Mouse (Mus musculus) adrenal gland, adult 8-10 months (tissue): ENCODE results near the gene Atg4a-ps. TPM values are rescaled to one million over a fixed set of nuclear protein-coding genes. Genes with fewer than 3 reads are reported as not detected.

Experiments
- DNase-seq: peaks from one replicate; pipeline ENCODE4 v3.0.0; 2022
- microRNA-seq, 2 experiments: library from miRNA; unstranded; fragments of <30 nt; microRNA quantifications; one replicate each; pipeline ENCODE4 v1.2.0; 2022
- total RNA-seq, 4 experiments: library from RNA; stranded (reverse); gene quantifications; 2 replicates each; pipeline ENCODE4 v1.2.4; 2022

The Atg4a-ps gene
- total RNA-seq, 4 experiments from 2014 or later = 0.18 to 3.2 (median 1.4) TPM

DNA sequence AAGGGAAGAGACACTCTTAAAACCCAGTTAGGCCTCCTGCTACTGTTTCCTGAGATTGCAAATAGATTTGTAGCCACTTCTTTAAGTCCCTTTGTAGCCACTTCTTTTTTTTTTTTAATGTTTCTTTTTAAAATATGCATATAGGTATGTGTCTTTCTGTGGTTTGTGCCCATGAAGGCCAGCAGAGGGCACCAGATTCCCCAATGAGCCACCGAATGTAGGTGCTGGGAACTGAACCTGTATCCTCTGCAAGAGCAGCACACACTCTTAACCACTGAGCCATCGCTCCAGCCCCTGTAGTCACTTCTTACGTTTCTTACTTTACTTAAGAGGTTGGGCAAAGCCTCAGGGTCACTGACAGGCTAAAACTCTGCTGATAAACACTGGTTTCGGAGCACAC lies 19.4 kb downstream of the Atg4a-ps start:
- DNase-seq = no peak

DNA sequence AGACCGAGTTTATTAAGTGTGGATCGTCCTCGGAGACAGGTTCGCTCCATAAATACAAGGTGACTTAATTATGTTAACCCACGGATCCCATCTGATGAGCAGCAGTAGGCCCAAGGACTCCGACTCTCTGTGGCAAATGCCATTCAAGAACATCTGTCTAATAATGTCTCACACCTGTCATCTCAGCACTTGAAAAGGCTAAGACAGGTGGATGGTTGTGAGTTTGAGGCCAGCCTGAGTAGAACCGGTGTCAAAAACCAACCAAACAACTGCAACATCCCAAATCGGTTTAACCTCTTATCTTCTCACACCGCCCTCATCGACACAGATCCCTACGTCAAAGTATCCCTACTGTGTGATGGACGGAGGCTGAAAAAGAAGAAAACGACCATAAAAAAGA lies 20.7 kb downstream of the Atg4a-ps start:
- no peak for DNase-seq

DNA sequence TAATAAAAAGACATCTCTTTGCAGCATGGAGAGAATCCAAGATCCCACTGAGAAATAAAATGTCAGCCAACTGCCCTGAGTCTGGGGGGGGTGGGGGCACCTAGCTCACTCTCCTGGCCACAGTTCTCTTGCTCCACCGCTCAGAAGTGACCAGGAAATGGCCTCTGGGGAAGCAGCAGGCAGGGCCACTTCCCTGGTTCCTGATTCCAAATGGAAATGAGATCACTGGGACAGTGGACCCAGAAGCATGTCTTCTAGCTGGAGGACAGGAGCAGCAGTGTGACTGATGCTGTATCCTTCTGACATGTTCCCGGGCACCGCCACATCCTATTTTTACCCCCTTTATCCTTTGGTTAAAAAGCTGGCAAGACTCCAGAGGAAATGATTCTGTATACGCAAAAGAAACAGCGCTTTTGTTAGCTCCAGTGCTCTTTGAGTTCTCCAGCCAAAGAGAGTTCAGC lies 21.2 kb downstream of the Atg4a-ps start:
- DNase-seq = no peak

DNA sequence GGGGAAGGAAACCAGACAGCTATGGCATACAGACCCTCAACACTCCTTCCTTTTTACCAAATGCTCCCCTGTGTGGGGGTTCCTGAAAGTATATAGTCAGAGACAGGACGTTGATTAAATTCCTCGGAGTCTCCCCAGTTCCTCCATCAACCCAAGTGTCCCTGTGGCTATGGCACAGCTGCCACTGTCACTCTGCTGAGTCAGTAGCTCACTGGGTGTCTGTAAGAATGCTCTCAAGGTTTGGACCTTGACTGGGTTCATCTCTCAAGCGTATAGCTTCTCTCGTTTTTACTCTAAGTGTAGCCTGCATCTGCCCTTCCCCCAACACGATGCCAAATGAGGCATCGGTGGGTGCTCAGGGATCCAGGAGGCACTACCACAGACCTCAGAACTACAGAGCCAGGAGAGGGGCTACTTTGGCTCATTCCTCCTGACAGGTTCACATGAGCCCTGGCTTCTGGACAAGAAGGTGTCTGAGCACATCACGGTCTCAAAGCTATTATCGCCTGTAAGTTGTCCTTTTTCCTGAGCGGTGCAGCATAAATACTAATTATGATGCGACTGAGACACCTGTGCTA lies 21.9 kb downstream of the Atg4a-ps start:
- DNase-seq = no peak

DNA sequence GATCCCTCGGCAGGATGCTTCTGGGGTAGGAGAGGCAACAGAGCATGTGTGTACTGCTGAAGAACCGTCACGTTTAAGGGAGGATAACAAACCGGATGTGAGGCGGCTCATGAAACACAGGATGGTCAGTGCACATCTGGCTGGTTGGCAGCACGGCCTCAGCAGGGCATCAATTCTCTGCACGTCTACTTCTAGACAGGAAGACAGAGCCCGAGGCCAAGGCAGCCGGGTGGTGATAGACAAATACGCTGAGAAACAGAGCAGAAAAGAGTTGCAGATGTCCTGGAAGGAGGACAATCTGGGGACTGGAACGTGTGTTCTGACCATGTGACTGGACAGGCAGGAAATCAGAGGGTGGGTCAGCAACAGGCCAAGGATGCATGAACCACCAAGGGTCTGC lies 25.8 kb downstream of the Atg4a-ps start:
- no peak for DNase-seq

DNA sequence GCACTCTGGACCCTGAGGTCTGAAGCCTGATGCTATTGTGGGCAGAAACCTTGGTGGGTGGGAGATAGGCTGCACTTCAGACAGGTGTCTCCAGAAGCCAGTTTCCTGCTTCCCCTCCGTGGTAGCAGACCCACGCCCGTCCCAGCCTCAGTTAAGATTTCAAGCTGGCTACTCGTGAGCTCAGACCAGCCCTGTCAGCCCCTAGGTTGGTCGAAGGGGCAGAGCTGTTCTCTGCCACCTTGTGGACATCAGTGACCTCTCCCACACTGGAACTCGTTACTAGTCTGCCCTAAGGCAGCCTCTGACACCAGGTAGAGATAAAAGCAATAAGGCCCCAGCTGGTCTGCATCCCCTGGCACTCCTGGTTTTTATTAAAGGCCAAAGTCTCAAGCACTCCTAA lies 28.9 kb downstream of the Atg4a-ps start:
- no peak for DNase-seq

DNA sequence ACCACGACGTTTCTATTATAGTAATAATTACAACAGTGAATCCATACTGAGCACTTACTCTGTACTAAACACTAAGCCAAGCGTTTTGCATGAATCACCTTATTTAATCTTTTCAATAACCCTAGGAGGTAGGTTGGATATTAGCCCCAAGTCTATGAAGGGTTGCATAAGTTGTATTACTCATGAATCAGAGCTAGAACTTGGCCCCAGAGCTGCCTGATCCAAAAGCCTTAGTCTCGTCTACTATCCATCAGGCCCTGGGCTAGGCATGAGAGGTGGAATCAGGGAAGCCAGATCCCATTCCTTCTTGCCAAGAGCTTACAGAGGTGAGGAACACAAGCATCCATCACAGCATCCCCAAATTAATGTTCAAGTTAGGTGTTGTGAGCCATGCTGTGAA lies 30.2 kb downstream of the Atg4a-ps start:
- no peak for DNase-seq

DNA sequence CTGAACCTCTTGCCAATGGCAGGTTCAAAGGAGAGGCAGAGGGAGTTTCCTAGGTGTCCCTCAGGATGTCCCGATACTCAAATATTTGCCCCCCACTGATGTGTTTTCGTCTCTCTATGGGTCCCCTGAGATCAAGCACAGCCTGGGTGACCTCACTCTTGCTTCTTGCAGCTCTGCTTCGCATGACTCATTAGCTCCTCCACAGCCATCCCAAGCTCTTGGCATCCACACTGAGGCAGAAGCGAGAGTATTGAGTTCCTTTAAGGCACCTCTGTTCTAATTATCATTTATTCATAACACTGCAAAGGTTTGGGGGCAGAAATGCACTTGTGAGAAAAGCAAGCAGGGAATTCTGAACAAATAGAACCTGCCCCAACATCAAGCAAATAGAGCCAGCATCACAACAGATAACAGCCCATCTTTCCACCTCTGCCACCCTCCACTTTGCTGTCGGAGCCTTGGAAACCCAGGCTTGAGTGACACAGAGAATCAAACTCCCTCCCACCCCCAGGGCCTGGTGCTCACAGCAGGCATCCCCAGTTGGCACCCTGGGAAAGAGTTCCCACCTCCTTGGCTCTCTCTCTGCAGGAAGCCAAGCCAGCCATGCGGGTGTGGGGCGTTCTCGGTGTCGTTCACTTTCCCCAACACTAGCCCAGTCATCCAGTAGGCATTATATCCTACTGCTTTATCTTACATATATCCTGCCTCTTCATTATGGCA lies 33.1 kb downstream of the Atg4a-ps start:
- no peak for DNase-seq

DNA sequence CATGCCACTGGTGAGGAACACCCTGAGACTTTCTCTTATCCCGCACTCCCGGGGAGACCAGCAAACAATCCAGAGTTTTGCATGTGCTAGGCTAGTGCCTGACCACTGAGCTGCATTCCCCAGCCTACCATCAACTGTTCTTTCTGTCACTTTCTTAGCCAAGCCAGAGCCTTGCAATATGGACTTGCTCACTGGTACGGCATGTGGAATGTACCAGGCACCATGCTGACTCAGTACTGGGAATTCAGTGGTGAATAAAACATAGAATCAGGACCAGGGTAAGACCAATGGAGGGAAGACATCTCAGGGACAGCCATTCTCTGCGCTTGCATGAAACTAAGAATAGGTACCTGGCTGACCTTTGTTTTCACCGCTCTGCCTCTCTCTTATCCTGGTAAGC lies 35.6 kb downstream of the Atg4a-ps start:
- no peak for DNase-seq

DNA sequence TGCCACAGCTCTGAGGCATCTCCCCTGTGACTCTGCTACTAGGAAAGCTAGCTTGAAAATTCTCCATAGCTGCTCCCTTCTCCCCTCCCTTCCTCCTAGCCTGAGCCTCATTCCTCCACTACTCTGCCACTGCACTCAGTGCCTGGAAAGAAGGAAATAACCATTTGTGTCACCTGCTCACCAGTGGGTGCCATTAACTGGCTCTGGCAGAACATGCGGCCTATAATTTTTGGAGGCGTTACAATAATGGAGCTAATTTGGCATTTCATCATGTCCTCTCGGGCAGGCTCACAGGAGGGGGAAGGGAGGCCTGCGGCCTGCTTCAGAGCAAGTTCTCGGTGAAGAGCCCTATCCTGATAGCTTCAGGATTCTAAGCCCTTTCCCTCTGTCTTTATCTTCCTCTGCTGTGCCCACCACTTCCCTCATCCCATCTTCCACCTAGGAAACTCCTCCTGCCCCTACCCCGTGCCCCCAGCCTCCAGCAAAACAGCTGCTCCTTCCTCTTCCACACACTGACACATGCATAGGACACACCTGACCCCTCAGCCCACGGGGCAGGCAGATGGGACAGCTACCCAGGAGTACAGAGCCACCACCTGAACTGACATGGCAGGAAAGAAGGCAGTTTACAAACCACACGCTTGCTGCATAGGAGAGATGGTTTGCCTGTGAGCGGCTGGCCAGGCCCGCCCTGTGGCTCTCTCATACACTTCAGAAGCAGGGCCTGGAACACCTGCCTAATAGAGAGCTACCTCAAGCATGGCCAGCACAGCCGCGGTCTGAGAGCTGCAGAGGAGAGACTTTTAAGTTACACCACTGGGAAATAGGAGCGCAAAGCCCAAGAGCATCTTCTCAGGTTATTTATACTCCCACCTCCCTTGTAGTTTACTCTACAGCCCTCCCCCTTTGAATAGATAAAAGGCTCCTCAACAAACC lies 38.9 kb downstream of the Atg4a-ps start:
- no peak for DNase-seq

DNA sequence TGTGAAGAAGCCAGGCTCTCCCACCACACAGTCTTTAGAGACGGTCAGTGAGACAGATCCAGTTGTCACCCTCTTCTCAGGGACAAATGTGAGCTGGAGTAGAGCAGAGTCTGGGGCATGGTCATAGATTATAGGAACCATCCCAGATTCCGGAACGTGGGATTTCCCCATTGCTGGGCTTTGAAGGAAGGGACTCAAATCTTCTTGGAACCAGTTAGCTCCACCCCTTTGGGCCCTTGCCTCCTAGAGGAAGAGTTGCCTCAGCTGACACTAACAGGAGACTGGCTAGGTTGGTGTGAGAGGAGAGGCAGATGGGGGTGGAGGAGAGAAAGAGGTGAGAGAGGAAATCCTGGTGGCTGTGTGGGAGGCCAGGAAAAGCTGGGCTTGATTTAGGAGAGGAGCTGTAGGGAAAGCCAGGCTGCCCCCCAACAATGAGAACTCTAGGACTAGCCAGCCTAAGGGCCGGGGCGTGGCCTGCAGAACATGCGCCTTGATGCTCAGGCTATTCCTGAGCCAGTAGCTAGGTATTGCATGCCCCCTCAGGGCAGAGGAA lies 39.7 kb downstream of the Atg4a-ps start:
- no peak for DNase-seq

DNA sequence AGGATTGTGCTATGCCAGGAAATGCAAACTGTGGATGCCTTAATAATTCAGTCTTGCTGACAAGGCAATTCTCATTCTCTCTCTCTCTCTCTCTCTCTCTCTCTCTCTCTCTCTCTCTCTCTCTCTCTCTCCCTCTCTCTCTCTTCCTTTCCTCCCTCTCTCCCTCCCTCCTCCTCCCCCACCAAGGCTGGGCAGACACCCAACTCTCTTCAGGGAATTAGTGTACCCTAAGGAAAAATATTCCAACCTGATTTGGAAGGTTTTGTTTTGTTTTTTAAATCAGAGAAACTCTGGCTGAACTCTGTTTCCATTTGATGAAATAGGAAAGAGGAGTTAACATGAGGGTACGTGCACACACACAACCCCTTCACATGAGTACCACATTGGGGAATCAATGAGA lies 44.3 kb downstream of the Atg4a-ps start:
- DNase-seq = no peak

DNA sequence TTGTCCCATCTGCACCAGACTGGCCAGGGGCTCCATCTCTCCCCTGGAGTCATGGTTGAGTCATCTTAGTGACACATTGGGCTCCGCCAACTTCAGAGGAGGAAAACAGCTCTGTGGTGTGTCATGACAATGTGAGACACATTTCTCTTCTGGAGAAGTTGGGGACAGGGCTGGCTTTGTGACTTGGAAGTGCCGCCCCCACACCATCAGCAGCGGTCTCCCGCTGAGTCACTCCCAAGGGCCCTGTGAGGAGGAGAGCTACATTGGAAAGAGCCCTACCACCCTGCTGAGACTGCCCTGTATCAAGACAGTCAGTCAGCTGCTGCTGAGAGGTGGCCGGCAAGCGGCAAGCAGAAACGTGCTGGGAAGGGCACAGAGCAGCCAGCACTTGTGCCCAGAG lies 44.9 kb downstream of the Atg4a-ps start:
- no peak for DNase-seq

DNA sequence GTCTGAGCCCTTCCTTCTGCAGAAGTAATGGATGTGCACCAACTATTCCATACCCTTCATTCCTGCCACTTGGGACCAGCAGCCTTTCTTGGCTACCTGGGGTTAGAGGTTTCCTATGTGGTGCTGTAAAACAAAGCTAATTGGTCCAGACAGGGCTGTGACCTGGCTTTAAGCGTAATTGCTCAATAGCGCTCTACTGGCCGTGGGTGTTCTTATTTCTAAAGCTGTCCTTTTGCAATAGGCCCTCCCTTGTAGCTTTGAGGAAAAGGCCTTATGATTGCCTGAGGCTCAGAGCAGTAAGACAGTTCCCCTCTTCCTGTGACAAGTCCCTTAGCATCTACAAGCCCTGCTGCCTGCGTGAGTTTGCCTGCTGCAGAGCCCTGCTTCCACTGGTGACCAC lies 48.3 kb downstream of the Atg4a-ps start:
- DNase-seq = no peak

DNA sequence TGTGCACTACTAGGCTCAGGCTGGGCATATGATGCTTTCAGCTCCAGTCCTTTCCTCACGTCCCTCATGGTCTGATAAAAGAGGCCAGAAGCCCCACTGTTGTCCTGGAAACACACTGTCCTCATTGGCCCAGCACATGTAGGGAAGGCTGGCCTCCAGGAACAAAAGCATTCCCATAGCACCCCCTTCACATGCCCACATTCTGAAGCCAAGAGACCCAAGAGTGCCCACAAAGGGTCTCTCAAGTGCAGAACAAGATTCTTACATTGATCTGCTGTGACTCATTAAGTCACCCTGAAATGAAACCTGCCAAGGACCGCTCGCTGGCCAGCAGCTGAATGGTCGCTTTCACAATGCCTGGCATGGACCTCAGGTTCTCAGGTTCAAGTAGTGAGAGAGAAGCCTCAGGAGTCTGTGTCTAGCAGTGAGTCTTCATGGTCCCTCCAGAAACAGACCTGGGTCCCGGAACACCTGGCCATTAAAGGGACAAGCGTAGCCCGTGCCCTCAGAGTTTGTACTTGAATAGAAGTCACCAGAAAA lies 50.5 kb downstream of the Atg4a-ps start:
- DNase-seq = peak; percentile 15

Small RNA genes lying within 50 kb of the gene (microRNA-seq; reads per million reads assigned to microRNA genes)
- 0 reads per million in 2 experiments for gene Gm25325

Other genes with a start within 250 kb of the Atg4a-ps start
- gene Syt6, start 70.8 kb downstream of the Atg4a-ps start, total RNA-seq = not detected
- gene Olfml3, start 91.9 kb upstream of the Atg4a-ps start, total RNA-seq = 10 to 100 TPM; 14.4 to 25.6 (median 20.0) TPM
- gene Gm10964, start 93.3 kb upstream of the Atg4a-ps start, total RNA-seq = not detected
- gene Hipk1, start 145.5 kb upstream of the Atg4a-ps start, total RNA-seq = 100 to 1,000 TPM; 103 to 160 (median 130) TPM
- 10 to 100 TPM; 11.2 to 14.7 (median 14.1) TPM for gene Dclre1b, start 163.4 kb upstream of the Atg4a-ps start, total RNA-seq
- gene Ap4b1, start 163.5 kb upstream of the Atg4a-ps start, total RNA-seq = 10 to 100 TPM; 18.0 to 21.1 (median 20.2) TPM
- not detected for gene Gm43064, start 163.5 kb upstream of the Atg4a-ps start, total RNA-seq
- gene Bcl2l15, start 186.5 kb upstream of the Atg4a-ps start, total RNA-seq = under 1 TPM in 3 of 4 experiments, not detected in 1; 0.24 to 0.49 (median 0.38) TPM
- 1 to 10 TPM; 1.6 to 2.7 (median 2.3) TPM for gene Ptpn22, start 213.7 kb upstream of the Atg4a-ps start, total RNA-seq